Mouse (Mus musculus) small intestine, adult 2 months (tissue): ENCODE measurements around the gene Cdhr4.

Experiments used
- CTCF ChIP-seq: fragments of 200-500 bp; IDR thresholded peaks from 2 replicates; pipeline ENCODE4 v1.5.1; 2012; ENCODE audit warnings: low read depth, mild to moderate bottlenecking, control low read depth, inconsistent platforms, low read length, moderate library complexity, mixed read lengths; ENCODE audit not compliant: insufficient replicate concordance, insufficient read length; ENCODE audit errors: extremely low read depth
- POLR2A ChIP-seq: fragments of 200-500 bp; IDR thresholded peaks from 2 replicates; pipeline ENCODE4 v1.6.1; 2012; ENCODE audit warnings: low read depth, mild to moderate bottlenecking, control low read depth, inconsistent platforms, low read length, moderate library complexity

DNA sequence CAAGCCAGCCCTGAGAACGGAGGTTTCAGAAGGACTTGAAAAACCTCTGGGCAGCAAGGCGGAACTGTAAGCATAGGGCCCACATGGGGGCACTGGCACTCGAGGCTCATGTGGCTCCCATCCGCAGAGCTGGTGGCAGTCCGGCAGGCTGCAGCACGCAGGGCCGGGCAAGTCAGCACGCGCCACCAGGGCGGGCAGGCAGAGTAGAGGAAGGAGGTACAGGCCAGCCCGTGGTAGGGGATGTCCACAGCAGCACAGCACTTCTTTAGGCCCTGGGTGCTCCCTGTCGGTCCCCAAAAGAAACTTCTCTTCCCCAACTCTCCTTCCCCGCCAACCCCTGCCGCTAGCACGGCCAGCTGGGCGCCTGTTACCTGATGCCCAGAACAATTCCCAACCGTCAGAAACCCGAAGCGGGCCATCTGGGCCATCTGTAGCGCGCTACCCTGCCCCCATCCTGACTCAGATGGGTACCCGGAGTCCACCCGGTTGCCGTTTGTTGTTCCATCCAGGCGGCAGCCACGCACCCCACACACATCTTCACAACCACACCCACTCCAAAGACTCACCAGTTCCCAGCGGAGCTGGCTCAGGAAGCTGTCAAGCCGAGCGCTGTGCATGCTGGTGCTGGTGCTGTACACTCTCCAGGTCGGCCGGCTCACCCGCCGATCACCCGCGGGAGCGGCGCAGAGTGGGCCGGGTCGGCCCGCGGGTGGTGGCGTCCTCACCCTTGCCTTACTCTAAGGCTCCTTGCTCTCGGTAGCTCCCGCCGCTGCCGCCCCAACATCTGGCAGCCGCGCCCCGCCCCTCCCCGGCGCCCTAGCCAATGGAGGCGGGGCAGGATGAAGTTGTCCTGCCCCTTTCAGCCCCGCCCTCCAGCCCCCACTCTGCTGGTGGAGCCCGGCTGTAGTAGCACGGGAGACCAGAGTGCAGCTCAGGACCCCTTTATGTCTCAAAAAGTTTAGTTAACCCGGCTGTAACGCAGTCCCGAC is 6.9 kb upstream of the Cdhr4 start, which contains the start of gene Inka1:
- no peak for TF ChIP-seq CTCF
- TF ChIP-seq POLR2A = 0 out of 2 replicates have a peak, but pooled peaks have one; percentile 40
